Mouse (Mus musculus) ES-E14 (cell line): ENCODE measurements around the gene Slc25a33.

Experiments used
- CHD2 ChIP-seq: IDR thresholded peaks from 2 replicates; pipeline ENCODE4 v1.6.1; 2014; ENCODE audit warnings: mild to moderate bottlenecking, low read depth, low read length, inconsistent platforms
- MAFK ChIP-seq: IDR thresholded peaks from 2 replicates; pipeline ENCODE4 v1.6.1; 2014; ENCODE audit warnings: mild to moderate bottlenecking, low read depth, low read length, inconsistent platforms; ENCODE audit not compliant: insufficient read depth
- ZNF384 ChIP-seq: IDR thresholded peaks from 2 replicates; pipeline ENCODE4 v1.6.1; 2012; ENCODE audit warnings: low read depth, low read length, inconsistent platforms

DNA sequence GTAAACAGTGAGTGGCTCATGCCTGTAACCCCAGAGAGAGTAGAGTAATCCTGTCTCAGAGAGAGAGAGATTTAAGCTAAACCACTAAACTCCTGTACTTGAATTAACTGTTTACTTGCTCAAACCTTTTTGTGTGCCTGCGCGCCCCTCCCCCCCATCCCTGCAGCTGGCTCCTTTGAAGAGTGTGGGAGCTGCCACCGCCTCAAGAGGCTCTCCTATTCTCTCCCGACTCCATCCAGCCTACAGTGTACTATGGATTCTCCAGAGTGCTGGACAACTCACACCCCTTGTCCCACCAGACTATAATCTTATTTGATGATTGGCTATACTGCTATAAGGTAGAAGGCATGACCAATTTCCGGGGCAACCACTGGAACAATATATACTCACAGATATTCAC, 23.4 kb downstream of the Slc25a33 start:
- TF ChIP-seq CHD2 = no peak
- TF ChIP-seq MAFK = no peak
- TF ChIP-seq ZNF384 = no peak
